Mouse (Mus musculus) liver, embryonic 14.5 days (tissue): Measurements from ENCODE around the gene Vmn1r1.

Source experiments
- CTCF ChIP-seq: IDR thresholded peaks from 2 replicates; pipeline ENCODE4 v1.5.1; 2016; ENCODE audit warnings: antibody characterized with exemption, low read depth, control low read depth
- EP300 ChIP-seq: IDR thresholded peaks from 2 replicates; pipeline ENCODE4 v1.6.1; 2016; ENCODE audit warnings: antibody characterized with exemption, low read depth

GRCm38 (mm10) chr1:182113131-182113530 lies 51.2 kb downstream of the Vmn1r1 start:
- TF ChIP-seq CTCF (no peak), EP300 (no peak)
